ENCODE assay signal across 8 mouse cellular contexts in genomic region chr6:90764753-90765152, GRCm38 (mm10).
DNase-seq lines count a peak whose midpoint lies in the region; ATAC-seq and TF ChIP-seq lines count a peak whose summit lies in the region.

No protein-coding gene starts in this region.

- H3K4me2 ChIP-seq in lung, embryonic 16.5 days (ENCODE audit: low read depth, low read length): no peak overlapping the region; the same call in 1 of the 2 replicates
- H3K4me2 ChIP-seq in forebrain, embryonic 13.5 days: no peak overlapping the region
- H3K4me2 ChIP-seq in hindbrain, embryonic 14.5 days (replicated peaks): no peak overlapping the region

- no peak for ATAC-seq in lung, embryonic 16.5 days (ENCODE audit: low read depth)
- ATAC-seq in forebrain, embryonic 13.5 days: peak; percentile 41; the same call in 1 of the 2 replicates
- ATAC-seq in hindbrain, embryonic 14.5 days (ENCODE audit: low FRiP score): no peak
- ATAC-seq in granulocyte monocyte progenitor cell, adult 5-6 weeks (replicated peaks; ENCODE audit: poor library complexity, severe bottlenecking): no peak

- H3K4me1 ChIP-seq in lung, embryonic 16.5 days (replicated peaks; ENCODE audit: control insufficient read depth, insufficient read depth, low read length): peaks cover 15% of the 10 kb centered on the region
- H3K4me1 ChIP-seq in forebrain, embryonic 13.5 days: peaks cover 40% of the 10 kb centered on the region
- H3K4me1 ChIP-seq in hindbrain, embryonic 14.5 days (replicated peaks; ENCODE audit: control insufficient read depth, insufficient read depth, low read length): peaks cover 26% of the 10 kb centered on the region
- H3K4me1 ChIP-seq in small intestine, adult 2 months (ENCODE audit: control insufficient read depth, insufficient read depth, insufficient read length, low read length): no peaks in the 10 kb centered on the region; the same call in 1 of the 2 replicates

- no peak for DNase-seq in lung, postnatal 25 days (ENCODE audit: low spot score)
- DNase-seq in hindbrain, embryonic 14.5 days (ENCODE audit: low spot score): no peak
- no peak for DNase-seq in urinary bladder, postnatal 36 days (ENCODE audit: low spot score in 2 of 2)
- no peak for DNase-seq in kidney, postnatal 36 days

- no peaks in the 10 kb centered on the region for H3K36me3 ChIP-seq in lung, embryonic 16.5 days (ENCODE audit: control insufficient read depth, insufficient read depth, low read length)
- H3K36me3 ChIP-seq in forebrain, embryonic 13.5 days (ENCODE audit: poor library complexity, severe bottlenecking): peaks cover 20% of the 10 kb centered on the region
- 0 out of 2 replicates have a peak, but pooled peaks cover 6% of the 10 kb centered on the region for H3K36me3 ChIP-seq in hindbrain, embryonic 14.5 days (replicated peaks; ENCODE audit: control insufficient read depth, insufficient read depth)
- no peaks in the 10 kb centered on the region for H3K36me3 ChIP-seq in small intestine, adult 2 months (ENCODE audit: control insufficient read depth, insufficient read depth, low read length)

- 67% methylated on average over 2 of the region's 2 CpGs for WGBS in lung, embryonic 16.5 days
- 39% methylated on average over 2 of the region's 2 CpGs for WGBS in forebrain, embryonic 13.5 days
- WGBS in hindbrain, embryonic 14.5 days: 19% methylated on average over 2 of the region's 2 CpGs
- WGBS in small intestine, adult 2 months: 84% methylated on average over 2 of the region's 2 CpGs

- peak overlapping the region; percentile 40 for H3K9ac ChIP-seq in lung, embryonic 16.5 days (ENCODE audit: low read length)
- no peak overlapping the region for H3K9ac ChIP-seq in forebrain, embryonic 13.5 days
- H3K9ac ChIP-seq in hindbrain, embryonic 14.5 days: no peak overlapping the region

- H3K9me3 ChIP-seq in lung, embryonic 16.5 days (ENCODE audit: control insufficient read depth, low read length): no peaks in the 10 kb centered on the region
- no peaks in the 10 kb centered on the region for H3K9me3 ChIP-seq in forebrain, embryonic 13.5 days (replicated peaks)
- no peaks in the 10 kb centered on the region for H3K9me3 ChIP-seq in hindbrain, embryonic 14.5 days (ENCODE audit: control insufficient read depth, low read length)

- TF ChIP-seq CTCF in small intestine, adult 2 months (IDR thresholded peaks at IDR 0.05; ENCODE audit: extremely low read depth, insufficient read length, insufficient replicate concordance, low read depth, low read length): no peak

- H3K27me3 ChIP-seq in lung, embryonic 16.5 days (ENCODE audit: control insufficient read depth, insufficient read depth, low read depth, low read length): no peaks in the 10 kb centered on the region
- H3K27me3 ChIP-seq in forebrain, embryonic 13.5 days: no peaks in the 10 kb centered on the region
- H3K27me3 ChIP-seq in hindbrain, embryonic 14.5 days (ENCODE audit: control insufficient read depth, insufficient read depth, low read length): no peaks in the 10 kb centered on the region
- no peaks in the 10 kb centered on the region for H3K27me3 ChIP-seq in small intestine, adult 2 months (ENCODE audit: control insufficient read depth, insufficient read depth, low read length)

- H3K4me3 ChIP-seq in lung, embryonic 16.5 days (ENCODE audit: low read length): no peak overlapping the region
- H3K4me3 ChIP-seq in forebrain, embryonic 13.5 days: no peak overlapping the region
- H3K4me3 ChIP-seq in hindbrain, embryonic 14.5 days (replicated peaks; ENCODE audit: low read length): no peak overlapping the region
- H3K4me3 ChIP-seq in small intestine, adult 2 months (ENCODE audit: low read depth, low read length): no peak overlapping the region

- peak overlapping the region; percentile 86 for H3K27ac ChIP-seq in lung, embryonic 16.5 days (ENCODE audit: low read length)
- H3K27ac ChIP-seq in forebrain, embryonic 13.5 days: peak overlapping the region; percentile 36
- H3K27ac ChIP-seq in hindbrain, embryonic 14.5 days: peak overlapping the region; percentile 64
- peak overlapping the region; percentile 26 for H3K27ac ChIP-seq in small intestine, adult 2 months (ENCODE audit: insufficient read depth, low read depth, low read length)

- no peak for TF ChIP-seq POLR2A in small intestine, adult 2 months (IDR thresholded peaks at IDR 0.05; ENCODE audit: low read depth, low read length)

Comparison
In these comparisons a context has a peak if more than half of its experiments do, and no peak if none do; other contexts are left out.
1. H3K27ac ChIP-seq: peak in every context shown above with its lines; median percentile 86 in lung, embryonic 16.5 days; 64 in hindbrain, embryonic 14.5 days; 36 in forebrain, embryonic 13.5 days; 26 in small intestine, adult 2 months.